Mouse (Mus musculus) stomach, embryonic 16.5 days (tissue): ENCODE measurements around the gene Mlh3. TPM values are rescaled to one million over a fixed set of nuclear protein-coding genes. Genes with fewer than 3 reads are reported as not detected.

Experiments
- ATAC-seq: fragments of 200-750 bp; cut with Nextera tagmentation; 2 replicates; pipeline ENCODE4 v1.8.0; 2017; ENCODE audit warnings: moderate number of reproducible peaks, moderate TSS enrichment; ENCODE audit not compliant: insufficient read depth, low FRiP score
- H3K27ac ChIP-seq: fragments of 300-500 bp; sonication (generic); 2 replicates; pipeline ENCODE4 v1.5.1; 2014; ENCODE audit warnings: low read length
- H3K27me3 ChIP-seq: fragments of 300-500 bp; sonication (generic); 2 replicates; pipeline ENCODE4 v1.6.1; 2014; ENCODE audit warnings: low read length, control low read depth, mixed read lengths; ENCODE audit not compliant: control insufficient read depth, insufficient read depth
- H3K36me3 ChIP-seq: fragments of 300-500 bp; sonication (generic); 2 replicates; pipeline ENCODE4 v1.6.1; 2014; ENCODE audit warnings: low read length; ENCODE audit not compliant: control insufficient read depth, insufficient read depth
- H3K4me1 ChIP-seq: fragments of 300-500 bp; sonication (generic); 2 replicates; pipeline ENCODE4 v1.6.1; 2014; ENCODE audit warnings: low read length, control low read depth, mixed read lengths; ENCODE audit not compliant: control insufficient read depth, insufficient read depth
- H3K4me2 ChIP-seq: fragments of 300-500 bp; sonication (generic); 2 replicates; pipeline ENCODE4 v1.6.1; 2014; ENCODE audit warnings: low read depth, low read length, mixed read lengths
- H3K4me3 ChIP-seq: fragments of 300-500 bp; sonication (generic); replicated peaks from 2 replicates; pipeline ENCODE4 v1.5.1; 2014; ENCODE audit warnings: mild to moderate bottlenecking, low read length
- H3K9ac ChIP-seq: fragments of 300-500 bp; sonication (generic); 2 replicates; pipeline ENCODE4 v1.6.1; 2014; ENCODE audit warnings: low read length
- H3K9me3 ChIP-seq: fragments of 300-500 bp; sonication (generic); replicated peaks from 2 replicates; pipeline ENCODE4 v1.6.1; 2016; ENCODE audit warnings: low read length, control low read depth; ENCODE audit not compliant: control insufficient read depth
- WGBS: fragments of 180-500 bp; shearing (Covaris S2); extraction: QIAGEN DNeasy Blood & Tissue Kit; methylation state at CpG from one replicate; pipeline ENCODE4 v1.1.7; 2014; 5-methylcytosine and 5-hydroxymethylcytosine counted together
- polyA plus RNA-seq: library from polyadenylated mRNA; unstranded; fragments of >200 nt; fragmentation: Nextera tagmentation; extraction: Ambion mirVana; gene quantifications from 2 replicates; pipeline ENCODE4 v1.2.1, GENCODE M21; 2015

Gene Mlh3
- polyA plus RNA-seq, 1 experiment from 2014 or later = 8.4 TPM

GRCm38 (mm10) chr12:85296915-85297314, 26.5 kb upstream of the Mlh3 start:
- no peak for ATAC-seq
- 67% methylated on average over 5 of the region's 5 CpGs for WGBS
- Histone ChIP-seq H3K4me2 (no peak overlapping the region), H3K4me1 (peaks cover 16% of the 10 kb centered on the region), H3K36me3 (peaks cover 14% of the 10 kb centered on the region; the same call in 1 of the 2 replicates), H3K27ac (peak overlapping the region; percentile 5; the same call in 1 of the 2 replicates), H3K4me3 (no peak overlapping the region), H3K9me3 (peaks cover 8% of the 10 kb centered on the region; the same call in 1 of the 2 replicates), H3K27me3 (no peaks in the 10 kb centered on the region), H3K9ac (no peak overlapping the region)

- no peak for ATAC-seq
- Histone ChIP-seq H3K4me3 (no peak overlapping the region), H3K4me1 (peaks cover 16% of the 10 kb centered on the region), H3K27me3 (no peaks in the 10 kb centered on the region), H3K27ac (no peak overlapping the region), H3K9me3 (peaks cover 8% of the 10 kb centered on the region; the same call in 1 of the 2 replicates), H3K36me3 (0 out of 2 replicates have a peak, but pooled peaks cover 5% of the 10 kb centered on the region), H3K9ac (no peak overlapping the region), H3K4me2 (no peak overlapping the region)
- WGBS = 84% methylated on average over 2 of the region's 2 CpGs
Measured at GRCm38 (mm10) chr12:85295506-85295905, 25.1 kb upstream of the Mlh3 start.

- Histone ChIP-seq H3K27me3 (no peaks in the 10 kb centered on the region), H3K36me3 (no peaks in the 10 kb centered on the region), H3K4me1 (peaks cover 16% of the 10 kb centered on the region), H3K4me2 (no peak overlapping the region), H3K9me3 (peaks cover 8% of the 10 kb centered on the region; the same call in 1 of the 2 replicates), H3K27ac (no peak overlapping the region), H3K9ac (no peak overlapping the region), H3K4me3 (no peak overlapping the region)
- no peak for ATAC-seq
Measured at GRCm38 (mm10) chr12:85292906-85293305, 22.5 kb upstream of the Mlh3 start.

- Histone ChIP-seq H3K36me3 (no peaks in the 10 kb centered on the region), H3K4me2 (no peak overlapping the region), H3K4me3 (no peak overlapping the region), H3K9ac (no peak overlapping the region), H3K27ac (no peak overlapping the region), H3K4me1 (peaks cover 11% of the 10 kb centered on the region), H3K9me3 (peaks cover 8% of the 10 kb centered on the region; the same call in 1 of the 2 replicates), H3K27me3 (no peaks in the 10 kb centered on the region)
- WGBS = 76% methylated on average over 6 of the region's 6 CpGs
- ATAC-seq = no peak
Measured at GRCm38 (mm10) chr12:85292288-85292687, 21.9 kb upstream of the Mlh3 start.

- H3K27ac ChIP-seq = no peak overlapping the region
- no peak for ATAC-seq
- no peaks in the 10 kb centered on the region for H3K27me3 ChIP-seq
- H3K4me1 ChIP-seq = peaks cover 11% of the 10 kb centered on the region; the same call in 1 of the 2 replicates
- H3K4me2 ChIP-seq = no peak overlapping the region
- no peak overlapping the region for H3K9ac ChIP-seq
- no peaks in the 10 kb centered on the region for H3K36me3 ChIP-seq
- H3K9me3 ChIP-seq = peaks cover 8% of the 10 kb centered on the region; the same call in 1 of the 2 replicates
- no peak overlapping the region for H3K4me3 ChIP-seq
Measured at GRCm38 (mm10) chr12:85291541-85291940, 21.1 kb upstream of the Mlh3 start.

GRCm38 (mm10) chr12:85290633-85291032, 20.2 kb upstream of the Mlh3 start:
- H3K4me2 ChIP-seq = peak overlapping the region; percentile 72
- 0 out of 2 replicates have a peak overlapping the region, but pooled peaks have one; percentile 55 for H3K27ac ChIP-seq
- WGBS = 77% methylated on average over 10 of the region's 10 CpGs
- no peaks in the 10 kb centered on the region for H3K36me3 ChIP-seq
- H3K9me3 ChIP-seq = peaks cover 8% of the 10 kb centered on the region; the same call in 1 of the 2 replicates
- H3K9ac ChIP-seq = peak overlapping the region; percentile 16; the same call in 1 of the 2 replicates
- no peak overlapping the region for H3K4me3 ChIP-seq
- ATAC-seq = no peak
- H3K4me1 ChIP-seq = peaks cover 11% of the 10 kb centered on the region; the same call in 1 of the 2 replicates
- H3K27me3 ChIP-seq = no peaks in the 10 kb centered on the region

- Histone ChIP-seq H3K4me3 (peak overlapping the region; percentile 55), H3K4me1 (peaks cover 11% of the 10 kb centered on the region; the same call in 1 of the 2 replicates), H3K36me3 (no peaks in the 10 kb centered on the region), H3K27ac (peak overlapping the region; percentile 83), H3K9ac (peak overlapping the region; percentile 74), H3K4me2 (peak overlapping the region; percentile 72), H3K27me3 (no peaks in the 10 kb centered on the region), H3K9me3 (peaks cover 6% of the 10 kb centered on the region; the same call in 1 of the 2 replicates)
- ATAC-seq = peak; percentile 65
- WGBS = 34% methylated on average over 24 of the region's 24 CpGs
Measured at GRCm38 (mm10) chr12:85289157-85290000, 19.0 kb upstream of the Mlh3 start.

- Histone ChIP-seq H3K9ac (peak within 1 kb of the TSS; percentile 74), H3K27ac (peak within 1 kb of the TSS; percentile 83), H3K4me1 (peaks cover 11% of the 10 kb centered on the region; the same call in 1 of the 2 replicates), H3K9me3 (no peaks in the 10 kb centered on the region), H3K27me3 (no peaks in the 10 kb centered on the region), H3K4me2 (peak within 1 kb of the TSS; percentile 72), H3K36me3 (no peaks in the 10 kb centered on the region), H3K4me3 (peak within 1 kb of the TSS; percentile 55)
- ATAC-seq = peak; percentile 88
- WGBS = 3% methylated on average over 31 of the region's 31 CpGs
Measured at GRCm38 (mm10) chr12:85288486-85289156, 18.2 kb upstream of the Mlh3 start, which contains the start of gene Zc2hc1c. TSS of gene Zc2hc1c (plus strand) at chr12:85288591.
